Mouse (Mus musculus) forebrain, embryonic 12.5 days (tissue): ENCODE results near the gene Prss53. TPM values are rescaled to one million over a fixed set of nuclear protein-coding genes. Genes with fewer than 3 reads are reported as not detected.
A peak's percentile ranks its signal among the peaks of the same experiment; 100 is the strongest.

ENCODE experiments used
- ATAC-seq: fragments of 200-750 bp; cut with Nextera tagmentation; 2 replicates; pipeline ENCODE4 v1.8.0; 2017; ENCODE audit warnings: moderate TSS enrichment; ENCODE audit not compliant: low FRiP score
- H3K27ac ChIP-seq: fragments of 300-500 bp; sonication (generic); 2 replicates; pipeline ENCODE4 v1.5.1; 2016; ENCODE audit warnings: mild to moderate bottlenecking
- H3K27me3 ChIP-seq: fragments of 300-500 bp; sonication (generic); 2 replicates; pipeline ENCODE4 v1.6.1; 2016; ENCODE audit warnings: mild to moderate bottlenecking
- H3K36me3 ChIP-seq: fragments of 300-500 bp; sonication (generic); replicated peaks from 2 replicates; pipeline ENCODE4 v1.6.1; 2016; ENCODE audit warnings: mild to moderate bottlenecking
- H3K4me1 ChIP-seq: fragments of 300-500 bp; sonication (generic); 2 replicates; pipeline ENCODE4 v1.6.1; 2016
- H3K4me2 ChIP-seq: fragments of 300-500 bp; sonication (generic); 2 replicates; pipeline ENCODE4 v1.6.1; 2016; ENCODE audit warnings: mild to moderate bottlenecking, moderate library complexity
- H3K4me3 ChIP-seq: fragments of 300-500 bp; sonication (generic); replicated peaks from 2 replicates; pipeline ENCODE4 v1.5.1; 2016; ENCODE audit warnings: mild to moderate bottlenecking
- H3K9ac ChIP-seq: fragments of 300-500 bp; sonication (generic); 2 replicates; pipeline ENCODE4 v1.6.1; 2016; ENCODE audit warnings: mild to moderate bottlenecking
- H3K9me3 ChIP-seq: fragments of 300-500 bp; sonication (generic); 2 replicates; pipeline ENCODE4 v1.6.1; 2016
- WGBS: fragments of 180-500 bp; shearing (Covaris S2); methylation state at CpG from one replicate; pipeline ENCODE4 v1.1.7; 2016; 5-methylcytosine and 5-hydroxymethylcytosine counted together
- polyA plus RNA-seq: library from polyadenylated mRNA; unstranded; fragments of >200 nt; fragmentation: Nextera tagmentation; extraction: Ambion mirVana; gene quantifications from 2 replicates; pipeline ENCODE4 v1.2.1, GENCODE M21; 2016

The Prss53 gene
- polyA plus RNA-seq: 0.49 and 0.77 TPM in 2 replicates

DNA sequence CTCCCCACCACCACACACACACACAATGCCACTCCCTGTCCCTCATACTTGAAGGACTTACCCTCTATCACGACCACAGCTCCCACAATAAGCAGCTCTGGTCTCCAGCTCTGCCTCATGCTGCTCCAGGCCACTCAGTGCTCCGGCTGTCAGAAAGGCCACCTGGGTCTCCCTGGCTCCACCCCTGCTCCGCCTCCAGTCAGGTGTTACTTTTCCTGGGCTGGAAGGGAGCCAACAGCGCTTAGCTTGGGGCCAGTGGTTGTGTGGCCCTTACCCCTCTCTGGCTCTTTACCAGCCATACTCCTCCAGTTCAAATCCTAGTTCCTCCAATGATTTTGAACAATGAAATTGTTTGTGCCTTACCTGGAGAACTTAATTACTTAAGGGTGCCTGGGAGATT lies at the start of gene Prss53:
Gene Prss53, minus strand, starts transcription at position 173 of the 400 bp plus-strand sequence.
- Histone ChIP-seq H3K9me3 (no peaks in the 10 kb centered on the region), H3K9ac (no peak within 1 kb of the TSS), H3K27me3 (no peaks in the 10 kb centered on the region), H3K4me2 (no peak within 1 kb of the TSS), H3K4me1 (peaks cover 10% of the 10 kb centered on the region), H3K27ac (no peak within 1 kb of the TSS), H3K36me3 (peaks cover 56% of the 10 kb centered on the region), H3K4me3 (no peak within 1 kb of the TSS)
- WGBS: 41% methylated on average over 4 of the region's 4 CpGs
- no peak for ATAC-seq

DNA sequence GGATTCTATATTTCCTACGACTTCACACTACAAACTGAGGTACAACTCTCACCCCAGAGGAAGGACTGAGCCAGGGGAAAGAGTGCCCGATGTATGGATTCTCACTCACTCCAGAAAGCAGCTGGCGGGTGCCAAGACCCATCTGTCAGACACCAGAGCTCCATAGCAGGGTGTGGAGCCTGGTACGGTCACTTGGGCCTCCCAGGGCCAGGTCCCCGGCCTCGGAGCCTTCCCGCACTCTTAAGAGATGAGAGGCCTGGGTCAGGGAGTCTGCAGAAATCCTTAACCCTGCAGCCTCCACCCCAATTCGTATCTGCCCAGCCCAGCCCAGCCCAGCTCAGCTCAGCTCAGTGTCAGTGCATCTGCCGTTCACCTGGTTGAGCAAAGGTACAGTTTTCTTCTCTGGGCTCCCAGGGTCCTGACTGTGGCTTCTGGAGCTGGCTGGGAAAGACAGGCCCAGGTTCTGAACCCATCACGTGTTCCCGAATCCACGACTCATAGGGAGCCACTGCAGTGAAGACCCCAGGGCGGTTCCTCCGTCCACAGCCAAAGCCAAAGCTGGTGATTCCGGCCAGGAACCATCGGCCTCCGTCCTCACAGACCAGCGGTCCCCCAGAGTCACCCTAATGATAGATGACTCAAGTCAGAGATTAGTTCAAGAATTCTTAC lies 45.6 kb upstream of the Prss53 start:
- peak overlapping the region; percentile 82 for H3K9ac ChIP-seq

DNA sequence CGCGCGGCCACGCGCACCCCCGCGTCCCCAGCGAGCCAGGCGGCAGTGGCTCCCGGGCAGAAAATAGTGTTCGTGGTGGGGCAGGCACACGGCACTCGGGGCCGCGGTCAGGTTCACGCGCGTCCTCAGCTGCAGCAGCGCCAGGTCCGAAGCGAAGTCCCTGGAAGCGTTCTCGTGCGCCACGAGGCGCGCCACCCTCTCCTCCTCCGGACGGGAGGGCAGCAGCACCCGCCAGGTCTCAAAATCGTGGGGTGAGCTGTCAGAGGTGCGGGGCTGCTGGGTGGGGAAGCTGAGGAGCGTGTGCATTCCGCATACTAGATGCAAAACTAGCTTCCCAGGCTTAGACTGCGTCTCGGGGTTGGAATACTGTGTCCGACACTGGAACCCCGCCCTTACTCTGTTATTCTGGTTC lies 45.0 kb upstream of the Prss53 start:
- peaks cover 11% of the 10 kb centered on the region; the same call in 1 of the 2 replicates for H3K27me3 ChIP-seq
- no peaks in the 10 kb centered on the region for H3K9me3 ChIP-seq
- peak overlapping the region; percentile 82 for H3K9ac ChIP-seq
- H3K36me3 ChIP-seq: no peaks in the 10 kb centered on the region
- H3K4me2 ChIP-seq: peak overlapping the region; percentile 95
- peak; percentile 77 for ATAC-seq
- H3K4me3 ChIP-seq: peak overlapping the region; percentile 69
- H3K27ac ChIP-seq: peak overlapping the region; percentile 67
- H3K4me1 ChIP-seq: peaks cover 13% of the 10 kb centered on the region
- WGBS: under 1% methylated on average over 31 of the region's 38 CpGs

More for the DNA sequence above, 45.6 kb upstream of the Prss53 start:
- Histone ChIP-seq H3K9me3 (no peaks in the 10 kb centered on the region), H3K27me3 (peaks cover 10% of the 10 kb centered on the region; the same call in 1 of the 2 replicates), H3K4me3 (peak overlapping the region; percentile 69), H3K36me3 (no peaks in the 10 kb centered on the region), H3K4me1 (peaks cover 13% of the 10 kb centered on the region), H3K4me2 (peak overlapping the region; percentile 95), H3K27ac (0 out of 2 replicates have a peak overlapping the region, but pooled peaks have one; percentile 67)
- 58% methylated on average over 18 of the region's 18 CpGs for WGBS
- peak; percentile 5; the same call in 1 of the 2 replicates for ATAC-seq

DNA sequence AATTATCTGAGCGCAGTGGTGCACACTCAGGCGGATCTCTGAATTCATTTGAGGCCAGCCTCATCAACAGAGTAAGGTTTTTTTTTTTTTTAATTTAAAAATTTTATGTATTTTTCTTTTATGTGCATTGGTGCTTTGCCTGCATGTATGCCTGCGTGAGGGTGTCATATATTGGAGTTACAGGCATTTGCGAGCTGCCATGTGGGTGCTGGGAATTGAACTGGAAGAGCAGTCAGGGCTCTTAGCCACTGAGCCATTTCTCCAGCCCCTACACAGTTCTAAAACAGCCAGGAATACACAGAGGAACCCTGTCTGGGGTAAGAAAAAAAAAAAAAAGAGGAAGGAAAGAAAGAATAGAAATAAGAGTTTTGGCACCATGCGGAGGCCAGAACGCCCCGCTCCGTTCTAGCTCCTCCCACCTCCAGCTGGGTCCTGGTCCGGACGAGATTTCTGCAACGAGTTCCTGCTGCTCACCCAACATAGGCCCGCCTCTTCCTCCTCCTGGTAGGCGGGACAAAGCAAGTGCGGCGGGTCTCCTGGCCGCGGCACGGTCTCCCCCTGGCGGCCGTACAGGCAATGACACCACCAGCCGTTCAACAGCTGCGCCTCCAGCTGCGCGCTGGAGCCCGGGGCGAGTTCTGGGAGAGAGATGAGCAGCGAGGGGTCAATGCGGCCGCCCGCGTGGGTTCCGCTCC lies 44.4 kb upstream of the Prss53 start:
- Histone ChIP-seq H3K9me3 (no peaks in the 10 kb centered on the region), H3K27me3 (peaks cover 17% of the 10 kb centered on the region), H3K27ac (peak overlapping the region; percentile 67), H3K4me1 (peaks cover 13% of the 10 kb centered on the region), H3K4me2 (peak overlapping the region; percentile 95), H3K9ac (peak overlapping the region; percentile 82), H3K36me3 (no peaks in the 10 kb centered on the region), H3K4me3 (peak overlapping the region; percentile 69)
- peak; percentile 96 for ATAC-seq
- 7% methylated on average over 27 of the region's 32 CpGs for WGBS

DNA sequence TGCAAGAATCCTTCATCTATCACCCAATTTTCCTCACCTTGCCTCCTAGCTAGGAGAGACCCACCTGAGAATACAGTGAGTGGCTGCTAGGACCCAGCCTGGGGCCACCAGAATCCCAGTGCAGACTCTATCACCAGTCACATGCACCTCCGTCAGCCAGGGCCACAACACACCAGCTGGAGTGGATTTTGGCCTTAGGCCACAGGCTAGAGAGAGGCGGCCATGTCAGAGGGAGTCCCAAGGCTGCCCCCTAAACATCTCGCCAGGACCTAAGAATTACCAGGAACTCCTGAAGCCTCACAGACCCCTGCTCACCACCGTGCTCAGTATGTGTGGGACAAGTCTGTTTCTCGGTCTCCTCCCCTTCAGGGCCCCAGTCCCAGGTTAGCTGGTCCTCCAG lies 43.3 kb upstream of the Prss53 start:
- 87% methylated on average over 5 of the region's 5 CpGs for WGBS
- Histone ChIP-seq H3K4me3 (no peak overlapping the region), H3K27me3 (peaks cover 28% of the 10 kb centered on the region), H3K4me1 (peaks cover 13% of the 10 kb centered on the region), H3K27ac (no peak overlapping the region), H3K9me3 (no peaks in the 10 kb centered on the region), H3K4me2 (no peak overlapping the region), H3K9ac (no peak overlapping the region), H3K36me3 (no peaks in the 10 kb centered on the region)
- ATAC-seq: no peak

DNA sequence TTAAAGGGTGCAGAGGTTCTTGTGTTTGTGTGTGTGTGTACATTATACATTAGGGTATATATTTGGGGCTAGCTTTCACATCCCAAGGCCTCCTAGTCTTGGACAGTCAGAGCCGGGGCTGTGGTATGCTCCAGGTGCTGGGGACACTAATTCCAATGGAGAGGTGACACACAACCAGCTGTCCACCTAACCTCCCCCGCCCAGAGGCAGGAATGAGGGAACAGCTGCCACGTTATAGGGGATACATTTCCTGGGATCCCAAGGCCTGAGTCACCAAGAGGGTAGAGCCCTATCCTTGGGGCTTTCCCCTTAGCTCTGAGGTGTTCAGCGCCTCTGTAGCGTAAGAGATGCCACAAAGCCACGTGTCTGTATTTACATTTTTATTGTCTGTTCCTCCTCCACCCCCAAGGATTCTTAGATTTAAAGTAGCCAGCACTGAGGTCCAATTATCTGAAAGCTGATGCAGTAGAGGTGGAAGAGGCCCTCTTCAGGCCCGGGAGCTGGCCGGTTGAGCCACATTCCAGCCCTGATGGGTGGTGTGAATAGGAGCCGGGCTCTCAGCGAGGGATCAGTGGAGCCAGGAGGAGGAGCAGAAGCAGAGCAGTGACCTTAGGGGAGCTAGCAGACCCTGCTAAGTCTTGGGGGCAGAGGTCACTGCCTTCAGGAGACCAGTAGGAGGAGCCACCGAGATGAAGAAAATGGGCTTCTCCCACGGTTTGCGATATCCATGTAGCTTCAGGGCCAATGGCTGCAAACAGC lies 41.7 kb upstream of the Prss53 start:
- no peak overlapping the region for H3K4me2 ChIP-seq
- H3K4me1 ChIP-seq: peaks cover 13% of the 10 kb centered on the region
- H3K27ac ChIP-seq: no peak overlapping the region
- no peaks in the 10 kb centered on the region for H3K9me3 ChIP-seq
- H3K27me3 ChIP-seq: peaks cover 43% of the 10 kb centered on the region
- ATAC-seq: no peak
- H3K4me3 ChIP-seq: no peak overlapping the region
- no peak overlapping the region for H3K9ac ChIP-seq
- no peaks in the 10 kb centered on the region for H3K36me3 ChIP-seq
- WGBS: 19% methylated on average over 13 of the region's 13 CpGs

DNA sequence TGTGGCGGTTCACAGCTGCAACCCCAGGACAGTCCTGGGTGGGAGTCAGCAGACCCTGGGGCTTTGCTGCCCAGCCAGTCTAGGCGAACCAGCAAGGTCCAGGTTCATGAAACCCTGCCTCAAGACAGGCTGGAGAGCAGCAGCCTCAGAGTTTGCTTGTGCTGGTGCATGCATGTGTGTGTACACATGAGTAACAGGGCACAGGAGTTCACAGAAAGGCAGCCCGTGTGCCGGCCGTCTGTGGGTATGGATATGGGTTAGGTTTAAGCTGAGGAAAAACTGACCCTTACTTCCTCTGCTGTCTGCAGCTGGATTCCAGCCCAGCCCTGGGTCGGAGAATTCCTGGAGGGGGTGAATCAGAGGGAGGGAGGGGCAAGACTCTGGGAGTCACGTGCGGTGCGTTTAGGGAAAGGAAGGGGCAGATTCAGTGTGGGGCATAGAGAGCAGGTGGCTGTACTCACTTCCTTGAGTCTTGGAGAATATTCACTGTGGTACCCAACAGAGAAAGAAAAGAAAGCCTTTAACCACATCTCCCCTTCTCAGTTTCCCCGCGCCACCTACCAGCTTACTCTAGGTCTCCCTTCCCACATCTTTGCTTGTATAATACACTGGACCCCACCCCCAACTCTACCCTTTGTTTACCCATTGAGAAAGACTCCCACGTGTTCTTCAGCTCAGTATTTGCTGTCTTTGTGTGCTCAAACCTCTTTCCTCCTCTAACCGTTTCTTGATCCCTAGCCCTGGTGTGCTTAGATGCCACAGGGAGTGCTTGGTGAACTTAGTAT lies 40.8 kb upstream of the Prss53 start:
- Histone ChIP-seq H3K27me3 (peaks cover 43% of the 10 kb centered on the region), H3K4me1 (peaks cover 13% of the 10 kb centered on the region), H3K27ac (no peak overlapping the region), H3K36me3 (peaks cover 6% of the 10 kb centered on the region; the same call in 1 of the 2 replicates), H3K4me3 (no peak overlapping the region), H3K9ac (no peak overlapping the region), H3K9me3 (no peaks in the 10 kb centered on the region), H3K4me2 (no peak overlapping the region)
- WGBS: 35% methylated on average over 13 of the region's 13 CpGs
- no peak for ATAC-seq

DNA sequence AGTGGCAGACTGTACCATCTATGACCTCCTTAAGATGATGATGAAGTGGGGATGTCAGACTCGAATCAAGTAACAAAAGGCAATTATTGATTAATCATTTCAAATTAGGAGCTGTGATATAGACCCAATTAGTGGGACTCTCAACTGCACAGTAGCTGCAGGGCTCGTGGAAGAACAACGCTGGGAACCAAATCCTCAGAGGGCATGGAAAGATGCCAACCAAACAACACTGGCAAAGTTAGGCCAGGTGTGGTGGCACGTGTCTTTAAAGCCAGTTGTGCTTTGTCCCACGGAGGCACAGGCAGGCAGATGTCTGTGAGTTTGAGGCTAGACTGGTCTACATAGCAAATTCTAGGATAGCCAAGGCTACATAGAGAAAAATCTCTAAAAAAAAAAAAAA lies 39.9 kb upstream of the Prss53 start:
- peaks cover 38% of the 10 kb centered on the region for H3K27me3 ChIP-seq
- H3K9ac ChIP-seq: no peak overlapping the region
- H3K27ac ChIP-seq: no peak overlapping the region
- 81% methylated on average over 5 of the region's 5 CpGs for WGBS
- H3K4me2 ChIP-seq: no peak overlapping the region
- no peak for ATAC-seq
- H3K36me3 ChIP-seq: peaks cover 15% of the 10 kb centered on the region
- H3K9me3 ChIP-seq: no peaks in the 10 kb centered on the region
- H3K4me3 ChIP-seq: no peak overlapping the region
- peaks cover 6% of the 10 kb centered on the region for H3K4me1 ChIP-seq

DNA sequence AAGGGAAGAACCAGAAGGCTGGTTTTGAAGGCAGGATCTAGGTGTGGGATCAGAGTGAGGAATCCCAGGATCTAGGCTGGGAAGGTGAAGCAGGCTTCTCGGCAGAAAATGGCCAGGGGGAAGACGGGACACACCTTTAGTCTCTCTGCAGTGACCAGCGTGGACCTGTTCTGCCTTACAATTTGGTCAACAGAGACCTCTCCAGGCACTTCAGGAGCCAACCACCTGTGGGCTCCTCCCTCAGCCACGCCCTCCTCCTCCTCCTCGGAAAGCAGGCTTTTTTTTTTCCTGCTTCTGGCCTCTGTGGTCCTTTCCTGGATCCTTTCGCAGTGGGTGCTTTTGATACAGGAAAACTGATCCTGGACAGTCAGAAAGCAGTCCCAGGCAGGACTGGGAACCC lies 39.2 kb upstream of the Prss53 start, which contains the start of gene Prss8:
Gene Prss8, minus strand, starts transcription at position 182 of the 400 bp plus-strand sequence.
- peaks cover 22% of the 10 kb centered on the region for H3K36me3 ChIP-seq
- no peak within 1 kb of the TSS for H3K27ac ChIP-seq
- peaks cover 38% of the 10 kb centered on the region for H3K27me3 ChIP-seq
- ATAC-seq: no peak
- H3K4me1 ChIP-seq: peaks cover 6% of the 10 kb centered on the region
- peak within 1 kb of the TSS; percentile 24; the same call in 1 of the 2 replicates for H3K4me2 ChIP-seq
- 2% methylated on average over 6 of the region's 6 CpGs for WGBS
- H3K9ac ChIP-seq: peak within 1 kb of the TSS; percentile 21; the same call in 1 of the 2 replicates
- peak within 1 kb of the TSS; percentile 9; the same call in 1 of the 2 replicates for H3K4me3 ChIP-seq
- no peaks in the 10 kb centered on the region for H3K9me3 ChIP-seq

DNA sequence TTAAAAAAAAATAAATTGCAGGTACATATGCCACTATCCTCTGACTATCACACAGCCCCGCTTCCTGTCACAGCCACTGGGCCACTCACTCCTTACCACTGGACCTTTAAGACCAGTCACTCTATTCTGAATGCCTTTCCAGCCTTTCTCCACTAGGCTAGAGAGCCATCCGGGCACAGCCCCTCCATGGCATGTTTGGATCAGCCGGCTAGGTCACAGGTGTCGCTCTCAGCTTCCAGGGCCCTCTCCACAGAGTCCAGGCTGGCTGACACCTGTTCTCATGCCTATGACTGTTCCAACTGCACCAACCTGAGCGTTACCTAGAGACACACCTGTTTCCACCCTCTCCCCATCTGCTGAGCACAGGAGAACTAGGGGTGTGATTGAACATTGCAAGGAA lies 37.8 kb upstream of the Prss53 start:
- ATAC-seq: no peak
- Histone ChIP-seq H3K9me3 (no peaks in the 10 kb centered on the region), H3K9ac (no peak overlapping the region), H3K27me3 (peaks cover 38% of the 10 kb centered on the region), H3K4me3 (no peak overlapping the region), H3K36me3 (peaks cover 34% of the 10 kb centered on the region), H3K4me1 (no peaks in the 10 kb centered on the region; the same call in 1 of the 2 replicates), H3K4me2 (no peak overlapping the region), H3K27ac (no peak overlapping the region)
- WGBS: 60% methylated on average over 5 of the region's 5 CpGs

DNA sequence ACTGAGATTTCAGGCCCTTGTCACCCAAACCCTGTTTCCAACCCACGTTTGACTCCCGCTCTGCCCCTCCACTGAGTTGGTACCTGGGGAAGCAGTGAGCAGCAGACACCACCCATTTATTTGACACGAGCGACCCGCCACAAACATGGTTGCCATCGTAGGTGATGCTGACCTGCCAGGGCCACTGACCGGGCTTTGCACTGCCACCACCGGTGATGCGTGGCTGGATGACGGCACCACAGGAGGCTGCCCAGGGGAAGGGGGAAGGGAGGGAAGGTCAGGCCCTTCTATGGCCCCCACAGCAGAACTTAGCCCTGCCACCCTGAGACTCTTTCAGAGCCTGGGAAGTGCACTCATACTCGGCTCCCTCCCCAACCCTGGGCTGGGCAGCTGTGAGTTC lies 37.0 kb upstream of the Prss53 start:
- 87% methylated on average over 11 of the region's 11 CpGs for WGBS
- ATAC-seq: no peak
- Histone ChIP-seq H3K27me3 (peaks cover 38% of the 10 kb centered on the region), H3K4me1 (no peaks in the 10 kb centered on the region; the same call in 1 of the 2 replicates), H3K9ac (no peak overlapping the region), H3K36me3 (peaks cover 42% of the 10 kb centered on the region), H3K27ac (no peak overlapping the region), H3K4me3 (no peak overlapping the region), H3K4me2 (no peak overlapping the region), H3K9me3 (no peaks in the 10 kb centered on the region)
